In genomic region chr1:132289965-132290364, GRCm38 (mm10) we compare ENCODE assay signal across 13 mouse cellular contexts. TPM values are rescaled to one million over a fixed set of nuclear protein-coding genes. Genes with fewer than 3 reads are reported as not detected.
DNase-seq lines count a peak whose midpoint lies in the region; ATAC-seq and TF ChIP-seq lines count a peak whose summit lies in the region.
"Had no signal": no experiment of that assay in that cellular context is flagged by ENCODE, and none has a peak within 500 bp of the region (broad histone marks: within the 10 kb centered on the region; RNA-seq: fewer than 3 reads in every experiment).

No protein-coding gene starts in this region.

- intact Hi-C loops in left cerebral cortex, postnatal 14 days (cut with DNase I), result no loop called here

- 70% methylated on average over 6 of the region's 6 CpGs for WGBS in forebrain, embryonic 13.5 days
- 63% methylated on average over 6 of the region's 6 CpGs for WGBS in forebrain, postnatal 0 days
- WGBS in midbrain, embryonic 12.5 days, result 69% methylated on average over 6 of the region's 6 CpGs
- 76% methylated on average over 6 of the region's 6 CpGs for WGBS in heart, embryonic 11.5 days (ENCODE audit: insufficient replicate concordance)

- H3K27me3 ChIP-seq in forebrain, embryonic 13.5 days, result peaks cover 3% of the 10 kb centered on the region; the same call in 1 of the 2 replicates
- no peaks in the 10 kb centered on the region for H3K27me3 ChIP-seq in forebrain, postnatal 0 days (ENCODE audit: insufficient read depth, low read length)
- peaks cover 27% of the 10 kb centered on the region for H3K27me3 ChIP-seq in midbrain, embryonic 12.5 days
- peaks cover 4% of the 10 kb centered on the region; the same call in 1 of the 2 replicates for H3K27me3 ChIP-seq in heart, embryonic 11.5 days (ENCODE audit: control insufficient read depth, insufficient read depth, low read length)
- H3K27me3 ChIP-seq: hindbrain, embryonic 15.5 days had no signal

- DNase-seq in forebrain, postnatal 0 days, result no peak
- peak; percentile 38 for DNase-seq in 3134 (ENCODE audit: extremely low read depth, insufficient read length, low spot score)
- peak; percentile 69 for DNase-seq in cerebellum, adult 9-11 months
- DNase-seq in T-cell, adult 2 months (ENCODE audit: low spot score), result no peak
- DNase-seq in left cerebral cortex, postnatal 14 days (ENCODE audit: low spot score in 2 of 2), result no peak
- DNase-seq: heart, adult 11 months; liver had no signal

- TF ChIP-seq CTCF in forebrain, postnatal 0 days (IDR thresholded peaks at IDR 0.05; ENCODE audit: low read depth), result no peak

- peak overlapping the region; percentile 82; the same call in 1 of the 2 replicates for H3K27ac ChIP-seq in forebrain, embryonic 13.5 days
- no peak overlapping the region for H3K27ac ChIP-seq in forebrain, postnatal 0 days (ENCODE audit: low read depth, low read length)
- H3K27ac ChIP-seq in midbrain, embryonic 12.5 days (replicated peaks), result no peak overlapping the region; the same call in 1 of the 2 replicates
- no peak overlapping the region for H3K27ac ChIP-seq in heart, embryonic 11.5 days (ENCODE audit: low read depth, low read length)
- H3K27ac ChIP-seq: hindbrain, embryonic 15.5 days; layer of hippocampus, adult 2 months had no signal

- H3K9ac ChIP-seq in forebrain, embryonic 13.5 days, result no peak overlapping the region
- no peak overlapping the region for H3K9ac ChIP-seq in forebrain, postnatal 0 days
- H3K9ac ChIP-seq in midbrain, embryonic 12.5 days (replicated peaks), result no peak overlapping the region
- no peak overlapping the region for H3K9ac ChIP-seq in heart, embryonic 11.5 days (ENCODE audit: low read depth, low read length)
- H3K9ac ChIP-seq: hindbrain, embryonic 15.5 days had no signal

- H3K9me3 ChIP-seq in forebrain, embryonic 13.5 days (replicated peaks), result no peaks in the 10 kb centered on the region
- no peaks in the 10 kb centered on the region for H3K9me3 ChIP-seq in forebrain, postnatal 0 days (ENCODE audit: low read length)
- no peaks in the 10 kb centered on the region for H3K9me3 ChIP-seq in midbrain, embryonic 12.5 days
- no peaks in the 10 kb centered on the region for H3K9me3 ChIP-seq in heart, embryonic 11.5 days (replicated peaks; ENCODE audit: control insufficient read depth, low read length)
- H3K9me3 ChIP-seq: hindbrain, embryonic 15.5 days had no signal

- H3K4me1 ChIP-seq in forebrain, embryonic 13.5 days, result peaks cover 64% of the 10 kb centered on the region
- peaks cover 3% of the 10 kb centered on the region; the same call in 1 of the 2 replicates for H3K4me1 ChIP-seq in forebrain, postnatal 0 days (ENCODE audit: insufficient read depth)
- peaks cover 67% of the 10 kb centered on the region for H3K4me1 ChIP-seq in midbrain, embryonic 12.5 days
- H3K4me1 ChIP-seq in heart, embryonic 11.5 days (ENCODE audit: control insufficient read depth, insufficient read depth, low read length), result peaks cover 25% of the 10 kb centered on the region

- peak; percentile 8; the same call in 1 of the 2 replicates for ATAC-seq in forebrain, embryonic 13.5 days
- ATAC-seq in forebrain, postnatal 0 days, result no peak
- ATAC-seq in midbrain, embryonic 12.5 days (ENCODE audit: low FRiP score, low read depth), result 0 out of 2 replicates have a peak, but pooled peaks have one; percentile 14
- no peak for ATAC-seq in heart, embryonic 11.5 days (replicated peaks; ENCODE audit: insufficient number of reproducible peaks, low FRiP score, low TSS enrichment)

- no peaks in the 10 kb centered on the region for H3K36me3 ChIP-seq in forebrain, embryonic 13.5 days (ENCODE audit: poor library complexity, severe bottlenecking)
- no peaks in the 10 kb centered on the region for H3K36me3 ChIP-seq in forebrain, postnatal 0 days (ENCODE audit: insufficient read depth)
- no peaks in the 10 kb centered on the region for H3K36me3 ChIP-seq in midbrain, embryonic 12.5 days
- H3K36me3 ChIP-seq in heart, embryonic 11.5 days (ENCODE audit: control insufficient read depth, insufficient read depth, low read length), result no peaks in the 10 kb centered on the region
- H3K36me3 ChIP-seq: hindbrain, embryonic 15.5 days had no signal

- no peak overlapping the region for H3K4me2 ChIP-seq in forebrain, embryonic 13.5 days
- no peak overlapping the region for H3K4me2 ChIP-seq in forebrain, postnatal 0 days (ENCODE audit: low read depth)
- no peak overlapping the region for H3K4me2 ChIP-seq in midbrain, embryonic 12.5 days (replicated peaks)
- H3K4me2 ChIP-seq in heart, embryonic 11.5 days, result no peak overlapping the region
- H3K4me2 ChIP-seq: hindbrain, embryonic 15.5 days had no signal

- H3K4me3 ChIP-seq in forebrain, embryonic 13.5 days, result no peak overlapping the region
- H3K4me3 ChIP-seq in forebrain, postnatal 0 days (ENCODE audit: low read depth, low read length), result no peak overlapping the region
- H3K4me3 ChIP-seq in midbrain, embryonic 12.5 days, result no peak overlapping the region
- H3K4me3 ChIP-seq in heart, embryonic 11.5 days (ENCODE audit: low read depth, low read length), result no peak overlapping the region
- H3K4me3 ChIP-seq: hindbrain, embryonic 15.5 days; layer of hippocampus, adult 2 months had no signal

RNA-seq across cellular contexts. Expression of gene Klhdc8a, which starts 8.5 kb away (rescaled TPM):
- 1.2 and 1.6 TPM in 2 replicates for polyA plus RNA-seq in forebrain, embryonic 13.5 days (2015; fragmentation: Nextera tagmentation; extraction: Ambion mirVana)
- total RNA-seq in forebrain, postnatal 0 days (2014; rRNA removed), result 10.3 and 11.2 TPM in 2 replicates
- 4.5 and 6.3 TPM in 2 replicates for polyA plus RNA-seq in forebrain, postnatal 0 days (2015; fragmentation: Nextera tagmentation; extraction: Ambion mirVana)
- 5.2 and 5.4 TPM in 2 replicates for polyA plus RNA-seq in midbrain, embryonic 12.5 days (2016; fragmentation: Nextera tagmentation; extraction: Ambion mirVana)
- total RNA-seq in left cerebral cortex, postnatal 14 days (2021), result 10 to 100 TPM; 13.1 to 16.8 TPM
- polyA plus RNA-seq in heart, embryonic 11.5 days (2014; fragmentation: Nextera tagmentation; extraction: Ambion mirVana), result 0.45 and 0.56 TPM in 2 replicates
- polyA plus RNA-seq: stomach, embryonic 14.5 days had no signal

RNA-seq across cellular contexts. Expression of gene Nuak2, which starts 26.0 kb away (rescaled TPM):
- 28.8 and 36.5 TPM in 2 replicates for polyA plus RNA-seq in forebrain, embryonic 13.5 days (2015; fragmentation: Nextera tagmentation; extraction: Ambion mirVana)
- 4.4 and 4.5 TPM in 2 replicates for total RNA-seq in forebrain, postnatal 0 days (2014; rRNA removed)
- polyA plus RNA-seq in forebrain, postnatal 0 days (2015; fragmentation: Nextera tagmentation; extraction: Ambion mirVana), result 4.3 and 6.8 TPM in 2 replicates
- 94.9 and 101 TPM in 2 replicates for polyA plus RNA-seq in midbrain, embryonic 12.5 days (2016; fragmentation: Nextera tagmentation; extraction: Ambion mirVana)
- total RNA-seq in left cerebral cortex, postnatal 14 days (2021), result 1 to 10 TPM; 1.6 to 1.7 TPM
- 2.6 and 3.6 TPM in 2 replicates for polyA plus RNA-seq in heart, embryonic 11.5 days (2014; fragmentation: Nextera tagmentation; extraction: Ambion mirVana)

Comparison
In these comparisons a context has a peak if more than half of its experiments do, and no peak if none do; other contexts are left out.
1. ATAC-seq: peak in forebrain, embryonic 13.5 days (single experiment) and midbrain, embryonic 12.5 days (single experiment); none in forebrain, postnatal 0 days (single experiment) and heart, embryonic 11.5 days (single experiment).
2. DNase-seq: peak in 3134 (single experiment) and cerebellum, adult 9-11 months (single experiment); none in forebrain, postnatal 0 days (single experiment), T-cell, adult 2 months (single experiment) and left cerebral cortex, postnatal 14 days (0 of 2).